Mouse (Mus musculus): ENCODE measurements around the gene Ggta1.
"Not testable (repeated sequence)": the region's sequence is repeated elsewhere in the genome, so short reads cannot be mapped to it uniquely, and the experiment has no call there.

The Ggta1 gene

DNA sequence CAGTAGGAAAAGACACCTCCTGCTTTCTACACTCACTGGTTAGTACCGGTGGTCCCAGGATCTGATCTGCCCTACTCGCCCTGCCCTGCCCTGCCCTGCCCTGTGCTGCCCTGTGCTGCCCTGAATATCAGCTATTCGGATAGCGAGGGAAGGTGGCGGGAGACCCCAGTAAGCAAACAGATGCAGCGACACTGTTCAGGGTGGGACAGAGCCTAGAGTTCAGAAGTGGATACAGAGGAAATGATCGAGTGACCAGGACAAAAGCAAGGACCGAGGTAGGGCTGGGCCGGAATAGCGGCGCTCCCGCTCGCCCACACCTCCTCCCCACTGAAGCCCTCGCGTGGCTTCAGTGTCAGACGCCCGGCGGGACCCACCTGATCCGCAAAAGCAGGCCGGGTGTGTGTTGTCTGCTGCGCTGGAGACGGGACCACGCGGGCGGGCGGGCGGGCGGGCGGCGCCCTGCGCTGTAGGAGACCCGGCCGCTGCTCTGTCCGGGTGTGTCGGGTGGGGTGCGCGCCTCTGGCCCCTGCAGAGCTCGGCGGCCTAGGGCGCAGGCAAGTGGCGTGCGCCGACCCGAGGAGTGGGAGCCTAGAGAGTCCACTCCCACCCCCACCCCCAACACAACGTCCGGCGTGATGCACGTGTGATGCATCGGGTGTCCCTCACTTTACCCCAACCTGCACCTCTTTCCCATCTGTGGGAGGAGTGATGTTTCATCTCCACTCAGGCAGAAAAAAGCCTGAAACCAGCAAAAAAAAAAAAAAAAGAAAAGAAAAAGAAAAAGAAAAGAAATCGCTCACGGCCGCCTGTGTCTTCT lies 852 bp downstream of the Ggta1 start:
- intact Hi-C loops (cut with DNase I): no loop called here

DNA sequence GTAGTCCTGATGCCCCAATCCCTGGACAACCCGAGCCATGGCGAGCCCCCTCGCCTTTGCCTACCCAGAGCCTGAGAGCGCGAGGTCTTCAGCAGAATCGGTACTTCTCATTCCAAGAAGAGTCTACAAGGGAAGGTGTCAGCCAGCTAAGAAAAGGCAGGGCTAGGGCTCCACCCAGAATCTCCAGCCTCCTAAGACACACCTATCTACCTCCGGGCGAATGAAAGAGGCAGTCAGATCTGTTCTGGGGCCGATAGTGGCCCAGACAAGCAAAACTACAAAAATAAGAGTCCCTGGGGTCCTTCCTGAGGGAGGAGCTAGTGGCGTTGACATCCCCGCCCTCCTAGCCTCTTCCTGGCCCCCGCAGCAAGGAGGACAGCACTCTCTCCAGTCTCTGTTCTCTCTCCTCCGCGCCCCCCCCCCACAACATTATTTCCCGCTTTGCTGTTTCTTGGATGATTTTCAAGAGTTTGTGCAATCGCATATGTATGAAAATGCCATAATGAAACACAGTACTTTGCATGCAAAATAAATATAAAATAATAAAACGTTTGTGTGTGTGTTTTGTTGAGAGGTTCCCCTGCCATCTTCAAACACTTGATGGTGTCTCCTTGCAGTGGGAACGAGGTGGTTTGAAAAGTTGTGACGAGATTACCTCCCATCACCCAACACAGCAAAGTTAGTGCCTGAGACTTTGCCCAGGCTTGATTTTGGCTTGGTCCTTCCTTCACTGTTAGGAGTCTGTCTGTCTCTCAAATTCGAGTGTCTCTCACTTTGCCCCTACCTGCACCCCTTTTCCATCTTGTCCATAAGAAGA lies 1.7 kb downstream of the Ggta1 start:
- intact Hi-C loops (cut with DNase I): no loop called here

DNA sequence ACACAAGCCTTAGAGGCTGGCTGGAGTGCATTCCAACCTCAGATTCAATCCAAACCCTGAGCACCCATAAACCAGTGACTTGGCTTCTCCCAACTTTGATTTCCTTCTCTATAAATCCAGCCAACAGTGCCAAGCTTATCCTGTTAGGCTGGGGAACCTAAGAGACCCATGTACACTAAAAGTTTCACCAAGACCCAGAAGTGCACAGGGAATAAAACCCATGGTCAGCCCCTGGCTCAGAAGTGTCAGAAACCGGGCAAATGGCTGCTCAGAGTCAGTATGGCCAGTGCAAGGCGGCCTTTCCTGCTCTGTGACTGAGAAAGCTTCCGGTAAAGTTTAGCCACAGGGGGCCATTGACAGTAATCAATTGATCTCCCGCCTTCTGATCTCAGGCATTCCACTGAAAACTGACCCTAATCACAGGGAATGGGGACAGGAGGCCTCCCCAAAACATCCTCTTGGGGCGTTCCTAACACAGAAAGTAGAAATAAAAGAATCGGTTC lies 2.6 kb downstream of the Ggta1 start:
- intact Hi-C loops (cut with DNase I): no loop called here

DNA sequence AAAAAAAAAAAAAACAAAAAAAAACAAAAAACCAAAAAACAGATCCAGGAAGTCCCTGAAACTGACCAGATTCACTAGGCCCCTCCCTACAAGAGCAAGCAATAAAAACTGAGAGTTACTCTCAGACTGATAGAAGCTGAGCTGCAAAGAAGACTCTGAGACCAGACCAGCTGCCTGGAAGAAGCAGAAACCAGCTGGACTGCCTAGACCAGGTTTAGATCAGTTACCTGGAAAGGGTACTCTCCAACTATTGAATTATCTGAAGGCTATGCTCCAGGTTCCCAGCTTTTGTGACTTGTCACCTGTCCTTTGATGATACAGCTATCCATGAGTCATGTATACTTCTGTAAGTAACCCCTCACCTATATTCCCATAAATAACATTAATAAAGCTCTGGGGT lies 3.7 kb downstream of the Ggta1 start:
- intact Hi-C loops (cut with DNase I): no loop called here

DNA sequence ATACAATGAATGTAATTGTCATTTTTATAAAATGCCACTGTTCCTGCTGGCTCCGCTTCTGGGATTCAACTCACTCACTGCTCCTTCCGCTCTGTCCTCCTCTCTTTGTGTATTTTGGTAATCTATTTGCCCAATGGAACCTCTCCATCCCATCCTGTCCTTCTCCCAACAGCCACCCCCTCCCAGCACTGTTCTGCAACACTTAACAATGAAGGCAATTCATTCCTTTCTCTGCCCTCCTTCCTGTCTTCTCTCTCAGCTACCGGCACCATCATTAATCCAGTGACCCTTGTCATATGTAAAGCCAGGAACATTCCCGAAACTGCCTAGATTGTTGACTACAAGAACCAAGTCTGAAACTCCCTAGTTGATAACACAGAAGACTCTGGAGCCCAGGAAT lies 4.6 kb downstream of the Ggta1 start:
- intact Hi-C loops (cut with DNase I): no loop called here

DNA sequence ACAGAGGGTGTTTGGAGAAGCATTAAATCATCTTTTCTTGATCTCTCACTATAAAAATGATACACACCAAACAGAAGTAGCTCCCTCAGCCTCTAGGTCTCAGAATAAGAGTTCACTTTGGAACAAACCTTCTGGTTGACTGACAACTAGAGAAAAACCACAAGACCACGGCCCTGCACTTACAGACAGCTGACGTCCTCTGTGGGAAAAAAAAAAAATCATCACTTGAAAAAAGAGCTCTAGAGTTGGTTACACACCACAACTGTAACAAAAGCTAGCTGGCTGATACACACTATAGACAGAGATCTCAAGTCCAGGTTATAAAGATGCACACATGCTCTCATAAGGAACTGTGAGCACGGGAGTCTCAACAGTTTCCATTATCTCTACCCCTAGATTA lies 9.3 kb downstream of the Ggta1 start:
- intact Hi-C loops (cut with DNase I): no loop called here

DNA sequence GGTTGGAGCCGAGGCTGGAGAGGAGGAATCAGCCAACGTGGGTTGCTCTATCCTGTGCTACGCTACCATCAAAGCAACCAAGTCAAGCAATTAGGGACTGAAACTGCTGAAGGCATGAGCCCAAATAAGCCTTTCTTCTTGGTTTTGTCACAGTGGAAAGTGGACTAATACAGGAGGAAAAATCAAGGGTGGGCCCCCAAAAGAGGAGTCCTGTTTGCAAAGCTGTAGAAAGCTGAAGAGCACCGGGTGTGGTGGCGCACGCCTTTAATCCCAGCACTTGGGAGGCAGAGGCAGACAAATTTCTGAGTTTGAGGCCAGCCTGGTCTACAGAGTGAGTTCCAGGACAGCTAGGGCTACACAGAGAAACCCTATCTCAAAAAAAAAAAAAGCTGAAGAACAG lies 10.3 kb downstream of the Ggta1 start:
- intact Hi-C loops (cut with DNase I): not testable (repeated sequence)

DNA sequence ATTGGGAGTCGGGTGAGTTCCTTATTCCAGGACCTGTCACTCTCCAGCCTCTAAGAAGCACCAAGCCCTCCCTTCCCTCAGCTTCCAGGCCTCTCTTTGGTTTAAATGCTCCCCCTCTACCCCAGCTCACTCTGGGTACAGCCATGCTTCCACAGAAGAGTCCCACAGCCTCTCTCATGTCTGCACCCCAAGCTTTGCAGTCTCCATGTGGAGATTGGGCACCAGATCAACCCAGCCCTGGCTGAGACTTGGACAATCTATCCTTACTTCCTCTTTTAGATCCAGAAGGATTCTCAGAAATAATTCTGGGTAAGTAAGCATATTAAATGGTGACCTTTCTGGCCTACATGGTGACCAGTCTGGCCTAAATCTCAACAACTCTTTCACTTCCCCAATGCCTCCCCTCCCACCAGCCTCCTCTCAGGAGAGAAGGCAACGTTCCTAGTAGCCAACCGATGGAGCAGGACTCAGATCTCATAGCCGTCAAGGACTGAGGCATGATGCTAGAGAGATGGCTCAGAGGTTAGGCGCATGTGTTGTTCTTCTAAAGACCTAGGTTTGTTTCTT lies 11.5 kb downstream of the Ggta1 start:
- intact Hi-C loops (cut with DNase I): no loop called here

DNA sequence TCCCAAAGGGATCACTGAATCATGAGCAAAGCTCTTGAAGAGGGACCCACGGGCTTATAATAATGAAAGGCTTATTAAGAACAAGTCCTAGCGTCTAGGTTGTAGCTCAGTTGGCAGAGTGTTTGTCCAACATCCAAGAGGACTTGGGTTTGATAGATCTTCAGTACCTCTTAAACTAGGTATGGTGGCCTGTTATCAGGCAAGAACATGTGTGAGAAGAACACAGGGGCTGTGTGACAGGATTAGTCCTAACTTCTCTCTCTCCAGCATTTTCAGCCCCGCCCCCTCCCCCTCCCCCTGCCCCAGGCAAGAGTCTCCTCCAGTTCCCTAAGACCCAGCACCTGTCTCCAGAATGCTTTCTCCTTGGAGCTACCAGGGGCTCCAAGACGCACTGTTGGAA lies 12.2 kb downstream of the Ggta1 start:
- intact Hi-C loops (cut with DNase I): no loop called here

DNA sequence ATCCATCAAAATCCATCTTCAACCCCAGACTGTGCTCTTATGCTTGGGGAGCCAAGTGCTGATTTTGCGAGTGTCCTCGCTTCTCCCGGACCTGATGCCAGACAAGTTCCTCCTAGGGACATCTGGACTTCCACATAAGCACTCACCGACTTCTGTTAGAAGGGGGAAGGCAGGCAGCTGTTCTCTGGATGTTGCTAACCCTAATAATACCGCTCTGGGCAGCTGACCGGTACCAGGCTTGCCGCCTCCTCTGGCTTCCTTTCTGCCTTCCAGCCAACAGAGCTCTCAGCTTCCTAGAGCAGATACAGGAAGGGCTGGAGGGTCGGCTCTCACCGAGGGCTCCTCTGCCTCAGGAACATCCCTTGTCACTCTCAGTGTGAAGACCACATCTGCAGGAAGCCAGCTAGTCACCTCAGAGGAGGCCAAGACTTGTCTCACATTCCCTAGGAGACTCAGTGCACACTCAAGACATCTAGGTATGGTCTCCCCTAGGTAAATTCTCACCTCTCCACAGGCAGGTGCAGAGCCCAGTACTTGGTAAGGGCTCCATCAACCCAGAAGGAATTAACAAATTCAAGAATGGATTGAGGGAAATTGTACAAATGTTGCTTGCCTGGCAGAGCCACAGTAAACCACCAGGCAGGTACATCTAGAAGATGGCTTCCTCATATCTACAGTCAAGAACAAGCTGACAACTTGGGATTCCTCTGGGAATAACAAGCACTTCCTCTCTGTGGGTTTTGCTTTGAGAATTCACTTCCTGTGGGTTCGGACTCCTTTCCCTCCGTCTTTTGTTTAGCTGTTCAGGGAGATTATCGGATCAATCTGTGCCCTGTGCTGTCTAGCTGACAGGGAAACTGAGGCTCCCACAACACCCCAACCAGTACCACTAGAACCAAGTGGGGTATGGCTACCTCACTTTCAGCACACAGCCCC lies 13.1 kb downstream of the Ggta1 start:
- intact Hi-C loops (cut with DNase I): no loop called here

DNA sequence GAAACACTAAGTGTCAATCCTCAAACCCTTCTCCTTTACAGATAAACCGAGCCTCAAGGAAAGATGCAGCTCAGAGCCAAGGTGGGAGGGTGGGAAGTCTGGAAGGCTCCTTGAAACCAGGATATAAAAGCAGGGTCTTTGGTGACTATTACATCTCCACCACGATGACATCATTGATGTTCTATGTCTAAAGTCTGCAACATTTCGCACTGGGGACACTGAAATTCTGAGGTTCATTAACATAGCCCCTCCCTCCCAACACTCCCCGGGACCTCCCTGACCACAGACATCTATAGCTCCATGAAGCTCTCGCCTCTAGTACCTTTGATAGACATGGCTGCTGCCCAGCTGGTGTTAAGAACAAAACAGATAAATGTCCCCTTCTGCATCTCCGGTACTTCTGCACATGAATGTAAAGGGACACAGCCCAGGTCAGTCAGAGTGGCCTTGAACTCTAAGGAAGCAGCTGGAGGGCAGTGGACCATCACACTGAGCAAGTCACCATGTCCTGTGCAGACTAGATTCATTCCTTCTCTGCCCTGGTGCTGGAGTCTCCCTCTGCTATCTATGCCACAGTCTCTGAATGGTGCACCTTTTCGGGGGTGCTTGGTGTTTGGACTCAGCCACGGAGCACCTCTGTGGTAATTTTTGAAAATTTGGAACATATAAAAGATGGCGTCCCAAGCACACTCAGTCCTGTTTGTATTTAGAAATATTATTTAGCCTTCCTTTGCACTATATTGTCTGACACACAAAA lies 13.9 kb downstream of the Ggta1 start:
- intact Hi-C loops (cut with DNase I): no loop called here

DNA sequence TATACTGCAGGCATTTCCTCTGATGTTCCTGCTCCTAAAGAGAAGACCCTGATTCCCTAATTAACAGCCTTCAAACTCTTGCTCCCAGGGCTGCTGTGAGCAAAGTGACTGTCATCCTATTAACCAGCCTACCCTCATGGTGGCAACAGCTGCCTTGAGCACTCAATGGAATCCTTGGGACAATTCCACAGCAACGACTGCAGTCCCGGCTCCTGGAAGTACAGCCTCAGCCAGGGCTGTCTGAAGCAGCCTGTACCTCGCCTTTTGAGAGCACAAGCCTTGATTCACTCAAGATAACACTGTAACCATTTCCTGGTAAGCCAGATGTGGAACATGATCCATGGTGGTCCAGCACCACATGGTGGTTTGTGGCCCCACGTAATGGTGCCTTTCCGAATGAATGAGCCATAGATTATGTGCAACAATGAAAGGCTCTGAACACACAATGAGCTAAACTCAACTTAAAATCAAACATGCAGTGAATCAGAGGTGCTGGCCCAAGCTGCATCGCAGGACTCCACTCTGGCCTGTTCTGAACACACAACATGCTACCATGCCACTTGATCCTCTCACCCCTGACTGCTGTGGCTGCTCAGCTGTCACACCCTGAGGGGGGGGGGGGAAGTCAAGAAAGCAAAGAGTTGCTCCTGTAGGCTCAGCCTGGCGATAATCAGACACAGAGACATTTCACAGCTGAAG lies 14.7 kb downstream of the Ggta1 start:
- intact Hi-C loops (cut with DNase I): no loop called here

DNA sequence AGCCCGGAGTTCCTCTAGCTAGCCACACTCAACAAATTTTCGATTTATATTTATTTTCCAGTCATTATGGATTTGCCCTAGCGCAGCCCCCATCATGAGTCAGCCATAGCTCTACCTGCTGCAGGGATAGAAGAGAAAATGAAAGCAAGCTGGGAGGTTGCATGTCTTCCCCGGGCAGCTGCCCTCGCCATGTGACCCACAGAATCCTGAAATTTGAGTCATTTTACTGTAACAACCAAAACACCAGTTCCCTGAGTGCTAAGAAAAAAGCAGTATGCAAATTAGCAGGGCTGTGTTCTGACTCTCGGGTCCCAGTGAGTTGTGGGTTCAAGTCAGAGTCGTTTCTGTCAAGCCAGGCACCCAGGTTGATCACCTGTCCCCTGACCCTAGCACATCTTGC lies 15.6 kb downstream of the Ggta1 start:
- intact Hi-C loops (cut with DNase I): no loop called here

DNA sequence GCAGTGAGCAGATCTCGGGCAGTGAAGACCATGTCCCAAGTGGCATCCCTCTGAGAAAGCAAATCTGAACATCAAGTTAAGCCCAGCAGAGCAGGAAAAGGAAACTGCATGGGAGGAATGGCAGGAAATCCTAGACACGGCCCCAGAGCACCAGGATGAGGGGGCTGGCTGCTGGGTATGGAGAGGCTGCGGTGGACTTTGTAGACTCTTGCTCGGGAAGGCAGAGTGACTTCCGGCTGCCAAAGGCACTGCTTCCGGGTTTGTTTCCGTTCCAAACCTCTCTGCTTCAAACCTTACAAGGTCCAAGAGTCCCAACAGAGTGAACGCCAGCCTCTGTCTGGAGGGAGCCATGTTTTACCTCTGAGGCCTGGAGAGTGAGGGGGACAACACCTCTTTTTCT lies 16.2 kb downstream of the Ggta1 start:
- intact Hi-C loops (cut with DNase I): no loop called here

DNA sequence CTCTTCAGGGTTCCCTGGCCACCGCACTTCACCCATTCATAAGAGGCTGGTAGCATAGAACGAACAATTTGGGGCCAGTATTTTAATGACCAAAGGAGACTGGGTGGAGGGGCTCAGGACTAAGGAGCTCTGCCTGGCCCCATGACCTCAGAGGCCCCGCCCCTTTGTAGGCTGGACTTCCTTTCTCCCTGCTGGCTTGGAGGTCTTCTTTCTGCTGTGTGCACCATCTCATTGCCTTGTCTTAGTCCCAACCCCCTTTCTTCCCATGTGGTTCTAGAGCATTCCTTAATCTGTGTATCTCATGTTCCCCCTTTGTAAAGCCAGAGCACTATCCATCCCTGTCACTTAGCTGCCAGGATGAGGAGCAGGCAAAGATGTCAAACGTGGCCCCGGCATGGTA lies 16.7 kb downstream of the Ggta1 start:
- intact Hi-C loops (cut with DNase I): no loop called here

DNA sequence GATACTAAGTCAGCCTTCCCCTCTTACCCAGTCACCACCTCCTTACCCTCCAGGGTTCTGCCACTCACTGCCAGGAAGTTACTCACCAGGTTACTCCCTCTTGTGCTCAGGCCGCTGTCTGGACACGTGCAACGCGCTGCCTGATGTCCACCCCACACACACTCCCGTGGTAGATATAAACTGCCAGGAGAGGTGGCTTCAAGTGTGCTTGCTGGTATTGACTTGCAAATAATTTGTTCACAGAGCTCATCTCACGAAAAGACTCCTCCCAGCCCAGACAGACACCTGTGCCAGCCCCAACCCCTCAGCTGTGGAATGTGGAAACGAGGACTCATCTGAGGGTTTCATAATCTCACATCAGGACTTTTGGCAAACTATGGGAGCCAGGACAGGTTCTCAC lies 17.4 kb downstream of the Ggta1 start:
- intact Hi-C loops (cut with DNase I): no loop called here

DNA sequence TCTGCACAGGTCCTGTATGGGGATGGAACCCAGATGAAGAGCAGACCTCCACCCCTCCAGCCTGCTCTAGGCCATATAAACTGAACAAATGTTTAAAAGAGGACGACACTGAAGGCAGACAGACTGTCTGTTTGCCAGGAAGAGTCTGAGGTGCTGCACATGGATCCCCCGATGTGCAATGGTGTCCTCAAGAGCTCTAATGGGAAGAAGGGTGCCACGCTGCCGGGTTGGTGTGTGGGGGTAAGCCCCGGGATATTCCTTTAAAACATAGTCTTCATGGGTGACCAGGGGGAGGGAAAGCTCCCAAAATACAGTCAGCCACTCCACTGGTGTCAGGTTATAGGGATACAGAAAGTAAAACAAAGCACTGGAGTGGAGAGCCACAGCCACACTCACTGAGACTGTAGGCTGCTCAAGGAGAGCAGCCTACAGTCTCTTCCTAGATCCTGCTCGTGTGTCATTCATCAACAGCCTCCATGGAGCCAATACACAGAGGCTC lies 18.2 kb downstream of the Ggta1 start:
- intact Hi-C loops (cut with DNase I): no loop called here

DNA sequence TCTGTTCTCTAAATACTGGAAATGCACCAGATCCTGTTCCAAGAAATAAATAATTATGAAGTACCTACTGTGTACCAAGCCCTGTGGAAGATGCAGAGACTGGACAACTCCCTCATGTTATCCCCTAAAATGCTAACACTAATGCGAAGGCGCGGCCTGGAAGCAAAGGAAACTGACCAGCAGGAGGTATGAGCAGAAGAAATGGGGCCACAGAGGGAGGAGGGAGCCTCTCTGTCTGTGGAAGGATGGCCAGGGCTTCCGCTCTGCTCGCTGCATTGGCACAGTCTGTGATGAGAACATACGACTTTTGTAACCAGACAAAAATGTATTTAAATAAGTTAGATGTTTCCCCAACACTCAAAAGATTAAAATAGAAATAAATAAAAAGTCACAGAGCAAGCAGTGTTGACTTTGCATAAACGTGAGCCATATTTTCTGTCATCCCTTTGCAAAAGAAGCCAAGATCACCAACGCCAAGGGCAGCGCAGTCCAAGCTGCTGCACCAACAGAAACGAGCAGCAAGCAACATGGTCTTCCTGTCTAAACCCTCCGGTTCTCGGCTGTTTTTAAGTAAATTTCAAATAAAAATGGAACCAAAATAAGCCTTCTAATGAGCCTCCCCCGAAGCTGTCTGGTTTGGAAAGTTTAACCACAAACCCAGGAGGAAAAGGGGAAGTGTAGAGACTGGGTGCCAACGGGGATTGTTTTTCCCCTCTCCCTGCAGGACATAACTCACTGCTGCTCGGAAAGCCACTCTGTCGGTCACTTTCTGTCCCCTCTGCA lies 18.9 kb downstream of the Ggta1 start:
- intact Hi-C loops (cut with DNase I): no loop called here

DNA sequence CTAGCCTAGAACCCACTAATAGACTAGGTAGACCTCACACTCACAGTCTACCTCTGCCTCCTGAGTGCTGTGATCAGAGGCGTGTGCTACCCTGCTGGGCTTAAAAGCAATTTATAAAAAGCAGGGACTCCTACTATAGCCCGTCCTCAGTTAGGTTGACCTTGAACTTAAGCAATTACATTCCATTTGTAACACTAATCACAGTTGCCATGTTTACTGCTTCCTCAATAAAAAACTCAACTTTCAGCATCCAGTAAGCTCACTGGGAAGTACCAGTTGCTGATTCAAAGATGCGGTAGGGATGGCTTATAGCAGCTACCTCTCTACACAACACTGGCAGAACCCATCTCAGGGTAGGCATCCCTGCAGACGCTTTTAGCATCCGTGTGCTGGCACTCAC lies 19.7 kb downstream of the Ggta1 start:
- intact Hi-C loops (cut with DNase I): no loop called here
